Mouse (Mus musculus): ENCODE measurements at regions not wholly inside any gene's neighbourhood (a gene's known extent, or its start where the extent isn't known, plus 50 kb on each side); places are given as distances from the start of the nearest gene placed in this dataset.
A peak's percentile ranks its signal among the peaks of the same experiment; 100 is the strongest.

- no peak for DNase-seq
Measured at GRCm38 (mm10) chr12:65822285-65822684, 461.9 kb downstream of the Rpl10l start.

GRCm38 (mm10) chr12:65799060-65799459, 485.1 kb downstream of the Rpl10l start:
- no peak for DNase-seq

GRCm38 (mm10) chr12:65771531-65771930, 512.7 kb downstream of the Rpl10l start:
- DNase-seq, result peak; percentile 38 to 54

All from cerebellum, postnatal 10 days (tissue).